Mouse (Mus musculus) heart, postnatal 0 days (tissue): ENCODE results near the gene Aqp11. TPM values are rescaled to one million over a fixed set of nuclear protein-coding genes. Genes with fewer than 3 reads are reported as not detected.

Experiments used
- ATAC-seq: fragments of 200-750 bp; cut with Nextera tagmentation; 2 replicates; pipeline ENCODE4 v1.8.0; 2017; ENCODE audit warnings: low read depth, moderate number of reproducible peaks, moderate library complexity; ENCODE audit not compliant: insufficient read depth
- DNase-seq: peaks from one replicate; pipeline ENCODE4 v3.0.0-alpha.2; 2016; ENCODE audit warnings: low spot score
- H3K27ac ChIP-seq: fragments of 300-500 bp; sonication (generic); 2 replicates; pipeline ENCODE4 v1.5.1; 2014; ENCODE audit warnings: low read depth, mild to moderate bottlenecking
- H3K27me3 ChIP-seq: fragments of 300-500 bp; sonication (generic); 2 replicates; pipeline ENCODE4 v1.6.1; 2014; ENCODE audit warnings: low read length, mixed read lengths; ENCODE audit not compliant: control insufficient read depth, insufficient read depth
- H3K36me3 ChIP-seq: fragments of 300-500 bp; sonication (generic); replicated peaks from 2 replicates; pipeline ENCODE4 v1.6.1; 2014; ENCODE audit warnings: low read length, mixed read lengths; ENCODE audit not compliant: control insufficient read depth, insufficient read depth
- H3K4me1 ChIP-seq: fragments of 300-500 bp; sonication (generic); 2 replicates; pipeline ENCODE4 v1.6.1; 2014; ENCODE audit warnings: antibody characterized with exemption; ENCODE audit not compliant: control insufficient read depth, insufficient read depth
- H3K4me2 ChIP-seq: fragments of 300-500 bp; sonication (generic); 2 replicates; pipeline ENCODE4 v1.6.1; 2014; ENCODE audit warnings: low read depth, mild to moderate bottlenecking, low read length, moderate library complexity
- H3K4me3 ChIP-seq: fragments of 300-500 bp; sonication (generic); 2 replicates; pipeline ENCODE4 v1.5.1; 2014; ENCODE audit warnings: low read depth, low read length
- H3K9ac ChIP-seq: fragments of 300-500 bp; sonication (generic); replicated peaks from 2 replicates; pipeline ENCODE4 v1.6.1; 2014; ENCODE audit warnings: low read depth, low read length, mixed read lengths
- H3K9me3 ChIP-seq: fragments of 300-500 bp; sonication (generic); replicated peaks from 2 replicates; pipeline ENCODE4 v1.6.1; 2016; ENCODE audit warnings: low read length; ENCODE audit not compliant: control insufficient read depth
- CTCF ChIP-seq: IDR thresholded peaks from 2 replicates; pipeline ENCODE4 v1.5.1; 2016; ENCODE audit warnings: antibody characterized with exemption, control low read depth, low read depth
- EP300 ChIP-seq: IDR thresholded peaks from 2 replicates; pipeline ENCODE4 v1.6.1; 2016; ENCODE audit warnings: antibody characterized with exemption, low read depth
- WGBS: fragments of 180-500 bp; shearing (Covaris S2); extraction: QIAGEN DNeasy Blood & Tissue Kit; methylation state at CpG from one replicate; pipeline ENCODE4 v1.1.7; 2014; 5-methylcytosine and 5-hydroxymethylcytosine counted together
- polyA plus RNA-seq: library from polyadenylated mRNA; unstranded; fragments of >200 nt; fragmentation: Nextera tagmentation; extraction: Ambion mirVana; gene quantifications from 2 replicates; pipeline ENCODE4 v1.2.1, GENCODE M21; 2015
- total RNA-seq: library from RNA; depleted of rRNA; stranded (reverse); fragments of >200 nt; gene quantifications from 2 replicates; pipeline ENCODE4 v1.2.3, GENCODE M21; 2014; ENCODE audit warnings: low replicate concordance

Aqp11 gene
- total and polyA plus RNA-seq, 2 experiments from 2014 or later = 2.0 to 4.8 TPM

DNA sequence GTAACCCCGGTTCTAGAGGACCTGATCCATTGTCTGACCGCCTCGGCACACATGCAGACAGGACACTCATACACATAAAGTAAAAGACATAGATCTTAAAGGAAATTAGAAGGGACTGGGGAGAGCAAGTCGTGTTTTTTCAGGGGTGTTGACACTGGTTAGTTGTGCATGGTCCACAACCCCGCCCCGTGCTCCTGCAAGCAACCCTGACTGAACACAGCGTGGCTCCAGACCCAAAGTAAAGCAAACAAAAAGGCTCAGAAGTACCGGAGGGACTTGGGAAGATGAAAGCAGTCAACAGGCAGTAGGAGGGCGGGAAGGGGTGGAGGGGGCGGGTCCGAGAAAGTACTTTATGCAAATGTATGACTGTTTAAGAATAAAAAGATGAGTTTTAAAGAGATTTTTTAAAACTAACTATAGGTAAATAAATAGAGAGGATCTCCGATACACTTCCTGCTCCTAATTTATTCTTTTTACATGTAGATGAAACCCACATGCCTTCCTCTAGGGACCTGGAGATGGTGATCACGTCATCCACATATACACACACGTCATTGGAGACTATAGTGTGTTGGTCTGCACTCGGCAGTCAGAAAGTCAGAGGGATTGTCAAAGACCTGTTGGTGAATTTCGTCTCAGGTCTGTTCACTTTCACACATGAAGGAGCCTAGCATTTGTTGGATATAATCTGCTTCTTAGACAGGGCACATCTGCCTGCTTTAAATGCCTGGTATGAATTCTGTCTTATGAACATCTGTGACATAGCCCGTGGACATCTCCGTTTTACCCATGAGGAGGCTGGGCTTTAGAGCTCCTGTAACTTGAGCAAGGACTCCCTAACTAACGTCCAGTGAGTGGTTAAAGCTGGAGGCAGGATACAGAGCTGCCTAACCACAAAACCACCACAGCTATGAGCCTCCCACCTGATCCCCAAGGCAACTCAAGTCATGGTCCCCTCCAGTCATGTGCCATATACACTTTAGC is 11.4 kb upstream of the Aqp11 start:
- no peak for DNase-seq
- no peaks in the 10 kb centered on the region for H3K27me3 ChIP-seq
- H3K4me2 ChIP-seq = peak overlapping the region; percentile 60
- no peaks in the 10 kb centered on the region for H3K9me3 ChIP-seq
- ATAC-seq = 0 out of 2 replicates have a peak, but pooled peaks have one; percentile 5
- H3K27ac ChIP-seq = peak overlapping the region; percentile 81
- peak overlapping the region; percentile 40 for H3K4me3 ChIP-seq
- TF ChIP-seq CTCF (no peak), EP300 (no peak)
- 38% methylated on average over 19 of the region's 19 CpGs for WGBS
- no peaks in the 10 kb centered on the region for H3K4me1 ChIP-seq
- H3K9ac ChIP-seq = peak overlapping the region; percentile 53
- no peaks in the 10 kb centered on the region for H3K36me3 ChIP-seq

DNA sequence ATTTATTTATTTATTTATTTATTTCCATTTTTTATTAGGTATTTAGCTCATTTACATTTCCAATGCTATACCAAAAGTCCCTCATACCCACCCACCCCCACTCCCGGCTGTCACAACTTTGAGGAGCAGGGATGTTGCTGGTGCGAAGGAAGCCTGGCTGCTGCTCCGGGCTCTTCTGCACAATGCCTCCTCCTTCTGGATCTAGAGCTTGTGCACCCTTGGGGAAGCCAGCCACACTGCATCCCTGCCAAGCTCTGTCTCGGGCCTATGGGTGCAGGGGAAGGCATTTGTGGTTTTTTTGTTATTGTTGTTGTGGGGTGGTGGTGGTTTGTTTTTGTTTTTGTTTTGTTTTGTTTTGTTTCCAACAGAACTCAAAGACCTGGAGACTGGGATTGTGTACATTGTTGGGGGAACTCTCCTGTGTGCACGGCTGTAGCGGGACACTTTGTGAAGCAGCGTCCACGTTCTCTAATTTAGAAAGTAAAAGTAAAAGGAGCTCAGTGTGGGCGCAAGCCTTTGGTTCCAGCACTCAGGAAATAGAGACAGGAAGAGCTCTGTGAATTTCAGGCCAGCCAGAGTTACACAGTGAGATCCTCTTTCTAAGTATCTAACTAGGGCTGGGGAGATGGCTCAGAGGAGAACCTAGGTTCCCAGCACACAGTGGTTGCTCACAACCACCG is 10.6 kb upstream of the Aqp11 start:
- Histone ChIP-seq H3K4me2 (peak overlapping the region; percentile 60), H3K9me3 (no peaks in the 10 kb centered on the region), H3K4me3 (peak overlapping the region; percentile 40), H3K4me1 (no peaks in the 10 kb centered on the region), H3K27ac (peak overlapping the region; percentile 81), H3K27me3 (no peaks in the 10 kb centered on the region), H3K9ac (peak overlapping the region; percentile 53), H3K36me3 (no peaks in the 10 kb centered on the region)
- TF ChIP-seq CTCF (no peak), EP300 (no peak)
- WGBS = 48% methylated on average over 10 of the region's 10 CpGs
- DNase-seq (peak; percentile 22), ATAC-seq (peak; percentile 29; the same call in 1 of the 2 replicates)

DNA sequence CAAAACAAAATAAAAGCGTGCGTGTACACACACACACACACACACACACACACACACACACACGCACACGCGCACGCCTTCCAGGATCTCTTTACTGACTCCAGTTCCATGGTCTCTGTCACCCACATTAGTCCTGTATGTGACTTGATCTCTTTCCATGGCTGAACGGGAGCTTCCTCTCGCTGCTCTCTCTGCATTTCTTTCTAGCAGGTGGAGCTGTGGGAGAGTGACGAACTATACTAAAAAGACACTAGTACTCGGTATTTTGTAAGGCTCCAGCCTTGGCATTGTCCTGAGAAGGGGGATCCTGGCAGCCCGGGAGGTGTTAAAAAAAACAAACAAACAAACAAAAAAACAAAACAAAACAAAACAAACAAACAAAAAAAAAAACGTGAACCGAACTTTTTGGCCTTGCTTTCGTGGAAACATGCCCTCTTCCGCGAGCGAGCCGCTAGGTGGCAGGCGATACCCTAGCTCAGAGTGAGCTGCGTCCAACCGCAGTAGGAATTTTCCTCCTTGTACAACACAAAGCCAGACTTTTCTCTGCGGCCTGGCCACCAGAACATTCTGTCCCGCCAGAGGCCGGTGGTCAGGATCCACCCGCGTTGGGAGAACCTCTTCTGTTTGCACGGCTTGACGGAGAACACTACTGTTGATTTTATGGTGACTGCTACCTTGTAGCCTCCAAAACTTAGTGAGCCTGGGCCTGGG is 9.9 kb upstream of the Aqp11 start:
- H3K9ac ChIP-seq = peak overlapping the region; percentile 53; the same call in 1 of the 2 replicates
- peak; percentile 80 for ATAC-seq
- H3K4me1 ChIP-seq = no peaks in the 10 kb centered on the region
- peak overlapping the region; percentile 16; the same call in 1 of the 2 replicates for H3K4me3 ChIP-seq
- peak overlapping the region; percentile 60 for H3K4me2 ChIP-seq
- 26% methylated on average over 28 of the region's 28 CpGs for WGBS
- peak; percentile 88 for DNase-seq
- no peaks in the 10 kb centered on the region for H3K27me3 ChIP-seq
- no peaks in the 10 kb centered on the region for H3K9me3 ChIP-seq
- peak overlapping the region; percentile 81 for H3K27ac ChIP-seq
- no peaks in the 10 kb centered on the region for H3K36me3 ChIP-seq
- TF ChIP-seq CTCF (peak; percentile 87), EP300 (no peak)

DNA sequence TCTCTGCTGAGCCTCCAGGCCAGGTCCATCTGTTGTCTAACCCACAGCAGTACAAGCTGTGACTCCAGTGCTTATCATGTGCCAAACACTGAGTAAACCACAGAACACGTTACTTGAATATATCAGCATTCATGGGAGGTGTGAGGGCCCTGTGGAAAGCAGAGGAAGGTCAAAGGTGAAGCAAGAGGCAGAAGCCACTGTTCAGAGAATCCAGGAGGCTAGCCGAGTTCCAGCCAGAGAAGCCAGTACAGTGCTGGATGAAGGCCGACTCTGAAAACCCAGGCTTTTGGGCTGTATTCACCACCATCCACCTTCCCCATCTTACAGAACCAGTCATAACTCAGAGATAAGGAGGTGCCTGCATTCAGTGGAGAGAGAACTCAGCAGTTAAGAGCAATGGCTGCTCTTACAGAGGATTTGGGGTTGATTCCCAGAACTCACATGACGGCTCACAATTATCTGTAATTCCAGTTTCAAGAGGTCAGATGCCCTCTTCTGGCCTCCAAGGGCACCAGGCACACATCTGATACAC is 9.2 kb upstream of the Aqp11 start:
- Histone ChIP-seq H3K27me3 (no peaks in the 10 kb centered on the region), H3K4me1 (no peaks in the 10 kb centered on the region), H3K36me3 (no peaks in the 10 kb centered on the region), H3K27ac (no peak overlapping the region), H3K9me3 (no peaks in the 10 kb centered on the region), H3K9ac (no peak overlapping the region), H3K4me3 (no peak overlapping the region), H3K4me2 (no peak overlapping the region)
- 57% methylated on average over 4 of the region's 4 CpGs for whole genome bisulfite sequencing
- DNase-seq (no peak), ATAC-seq (no peak)
- TF ChIP-seq EP300 (no peak), CTCF (no peak)

DNA sequence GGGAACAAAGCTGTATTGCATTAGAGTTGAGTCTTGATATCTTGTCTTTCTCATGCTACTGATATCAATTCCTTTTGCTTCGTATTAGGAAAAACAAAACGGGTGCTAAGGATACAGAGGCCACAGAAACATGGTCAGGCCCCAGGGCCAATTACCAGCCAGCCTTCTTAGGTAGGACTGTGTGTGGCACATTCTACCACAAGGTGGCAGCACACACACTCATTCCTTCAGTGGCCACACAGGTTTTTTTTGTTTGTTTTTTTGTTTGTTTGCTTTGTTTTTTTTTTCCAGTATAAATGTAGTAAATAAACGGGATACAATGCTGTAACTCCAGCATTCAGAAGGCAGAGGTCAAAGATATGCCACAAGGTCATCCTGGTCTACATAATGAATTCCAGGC is 7.2 kb upstream of the Aqp11 start:
- Histone ChIP-seq H3K4me3 (no peak overlapping the region), H3K4me2 (no peak overlapping the region), H3K27me3 (no peaks in the 10 kb centered on the region), H3K4me1 (no peaks in the 10 kb centered on the region), H3K27ac (no peak overlapping the region), H3K9ac (no peak overlapping the region), H3K9me3 (no peaks in the 10 kb centered on the region), H3K36me3 (no peaks in the 10 kb centered on the region)
- ATAC-seq (no peak), DNase-seq (no peak)
- WGBS = 4% methylated on average over 3 of the region's 3 CpGs
- TF ChIP-seq EP300 (no peak), CTCF (peak; percentile 74)
